Mouse (Mus musculus) ES-E14 (cell line): ENCODE measurements around the gene Gm48552.

Source experiments
- CHD2 ChIP-seq: IDR thresholded peaks from 2 replicates; pipeline ENCODE4 v1.6.1; 2014; ENCODE audit warnings: mild to moderate bottlenecking, low read depth, low read length, inconsistent platforms
- HCFC1 ChIP-seq: IDR thresholded peaks from 2 replicates; pipeline ENCODE4 v1.6.1; 2012; ENCODE audit warnings: low read length, inconsistent platforms, borderline replicate concordance; ENCODE audit not compliant: insufficient read depth
- MAFK ChIP-seq: IDR thresholded peaks from 2 replicates; pipeline ENCODE4 v1.6.1; 2014; ENCODE audit warnings: mild to moderate bottlenecking, low read depth, low read length, inconsistent platforms; ENCODE audit not compliant: insufficient read depth
- ZC3H11A ChIP-seq: IDR thresholded peaks from 2 replicates; pipeline ENCODE4 v1.6.1; 2012; ENCODE audit warnings: low read depth, mild to moderate bottlenecking, inconsistent platforms, low read length, borderline replicate concordance
- ZNF384 ChIP-seq: IDR thresholded peaks from 2 replicates; pipeline ENCODE4 v1.6.1; 2012; ENCODE audit warnings: low read depth, low read length, inconsistent platforms

- TF ChIP-seq CHD2 (no peak), ZC3H11A (no peak; the same call in 1 of the 2 replicates), HCFC1 (no peak), MAFK (no peak), ZNF384 (no peak)
Measured at GRCm38 (mm10) chr10:81389801-81390677, 1.2 kb downstream of the Gm48552 start.
